ENCODE assay signal across 7 mouse cellular contexts in genomic region chr7:90059629-90060301, GRCm38 (mm10).
A peak's percentile ranks its signal among the peaks of the same experiment; 100 is the strongest.
DNase-seq lines count a peak whose midpoint lies in the region; ATAC-seq lines count a peak whose summit lies in the region.

No protein-coding gene starts in this region.

- peak; percentile 24 to 44 for DNase-seq in right cerebral cortex, postnatal 36 days (ENCODE audit: low spot score in 2 of 2)
- DNase-seq in right cerebral cortex, postnatal 10 days (ENCODE audit: low spot score in 2 of 2) = no peak
- peak; percentile 65 for DNase-seq in layer of hippocampus, adult 9-11 months
- DNase-seq in lung, postnatal 4 days = peak; percentile 50 to 52
- DNase-seq in thymus, postnatal 36 days = peak; percentile 60 to 70
- DNase-seq in embryo, embryonic 10.5 days (ENCODE audit: low spot score) = no peak

- ATAC-seq in erythroid progenitor cell, adult 5-6 weeks (replicated peaks; ENCODE audit: low FRiP score, poor library complexity, severe bottlenecking) = peak; percentile 40

Comparison
In these comparisons a context has a peak if more than half of its experiments do, and no peak if none do; other contexts are left out.
1. DNase-seq: peak in right cerebral cortex, postnatal 36 days (2 of 2), layer of hippocampus, adult 9-11 months (single experiment), lung, postnatal 4 days (2 of 2) and thymus, postnatal 36 days (2 of 2); none in right cerebral cortex, postnatal 10 days (0 of 2) and embryo, embryonic 10.5 days (single experiment).